Mouse (Mus musculus) forebrain, embryonic 10.5 days (tissue): ENCODE measurements around the gene Mrpl44. TPM values are rescaled to one million over a fixed set of nuclear protein-coding genes. Genes with fewer than 3 reads are reported as not detected.

Experiments used
- DNase-seq: peaks from one replicate; pipeline ENCODE4 v3.0.0-alpha.2; 2017; ENCODE audit warnings: low spot score; ENCODE audit errors: extremely low spot score
- H3K27ac ChIP-seq: fragments of 300-500 bp; sonication (generic); 2 replicates; pipeline ENCODE4 v1.5.1; 2016; ENCODE audit warnings: mild to moderate bottlenecking
- H3K27me3 ChIP-seq: fragments of 300-500 bp; sonication (generic); 2 replicates; pipeline ENCODE4 v1.6.1; 2016; ENCODE audit warnings: mild to moderate bottlenecking; ENCODE audit not compliant: poor library complexity, severe bottlenecking
- H3K36me3 ChIP-seq: fragments of 300-500 bp; sonication (generic); replicated peaks from 2 replicates; pipeline ENCODE4 v1.6.1; 2016; ENCODE audit warnings: mild to moderate bottlenecking, moderate library complexity
- H3K4me1 ChIP-seq: fragments of 300-500 bp; sonication (generic); 2 replicates; pipeline ENCODE4 v1.6.1; 2016
- H3K4me3 ChIP-seq: fragments of 300-500 bp; sonication (generic); 2 replicates; pipeline ENCODE4 v1.5.1; 2016; ENCODE audit warnings: mild to moderate bottlenecking, moderate library complexity
- H3K9me3 ChIP-seq: fragments of 300-500 bp; sonication (generic); 2 replicates; pipeline ENCODE4 v1.6.1; 2016; ENCODE audit warnings: mild to moderate bottlenecking, moderate library complexity
- WGBS: fragments of 180-500 bp; shearing (Covaris S2); methylation state at CpG from one replicate; pipeline ENCODE4 v1.1.7; 2016; 5-methylcytosine and 5-hydroxymethylcytosine counted together
- polyA plus RNA-seq: library from polyadenylated mRNA; unstranded; fragments of >200 nt; fragmentation: Nextera tagmentation; extraction: Ambion mirVana; gene quantifications from 2 replicates; pipeline ENCODE4 v1.2.1, GENCODE M21; 2016

Mrpl44 gene
- polyA plus RNA-seq, 1 experiment from 2014 or later: 64.2 TPM

DNA sequence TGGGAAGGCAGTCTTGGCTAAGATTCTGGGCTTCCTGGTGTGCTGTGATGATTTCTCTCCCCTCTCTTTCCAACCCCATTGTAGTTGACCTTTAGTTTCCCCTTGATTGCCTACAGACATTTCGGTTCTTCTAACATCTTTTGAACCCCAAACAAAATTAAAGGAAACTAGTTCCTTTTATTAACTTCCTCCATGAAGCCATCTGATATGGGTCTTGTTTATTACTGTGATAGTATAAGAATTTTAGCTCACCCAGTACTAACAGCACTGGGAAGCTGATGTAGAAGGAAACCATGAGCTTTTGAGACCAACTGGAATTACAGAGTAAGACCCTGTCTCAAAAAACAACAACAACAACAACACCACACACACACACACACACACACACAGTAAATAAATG lies 7.6 kb upstream of the Mrpl44 start:
- Histone ChIP-seq H3K36me3 (no peaks in the 10 kb centered on the region), H3K27ac (no peak overlapping the region), H3K4me1 (no peaks in the 10 kb centered on the region), H3K9me3 (no peaks in the 10 kb centered on the region), H3K27me3 (no peaks in the 10 kb centered on the region), H3K4me3 (no peak overlapping the region)
- WGBS: 71% methylated on average over 1 of the region's 1 CpGs
- no peak for DNase-seq

GRCm38 (mm10) chr1:79774164-79774780 lies 1.5 kb upstream of the Mrpl44 start:
- Histone ChIP-seq H3K36me3 (peaks cover 17% of the 10 kb centered on the region), H3K27ac (no peak overlapping the region), H3K27me3 (no peaks in the 10 kb centered on the region), H3K9me3 (no peaks in the 10 kb centered on the region), H3K4me1 (peaks cover 7% of the 10 kb centered on the region), H3K4me3 (no peak overlapping the region)
- no peak for DNase-seq
- WGBS: 78% methylated on average over 4 of the region's 4 CpGs

DNA sequence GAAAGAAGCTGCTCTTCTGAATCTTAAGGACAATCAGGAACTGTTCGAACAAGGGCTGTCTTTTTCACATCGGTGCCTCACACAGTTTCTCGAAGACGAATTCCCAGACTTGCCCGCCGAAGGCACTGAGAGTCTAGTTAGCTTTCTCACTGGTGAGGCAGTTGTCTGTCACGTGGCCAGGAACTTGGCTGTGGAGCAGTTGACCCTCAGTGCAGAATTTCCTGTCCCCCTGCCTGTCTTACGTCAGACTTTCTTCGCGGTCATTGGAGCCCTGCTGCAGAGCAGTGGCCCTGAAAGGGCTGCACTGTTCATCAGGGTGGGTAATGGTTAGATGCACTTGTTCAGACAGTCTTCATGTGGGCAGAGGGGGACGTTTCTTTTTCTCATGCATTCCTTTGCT lies 2.2 kb downstream of the Mrpl44 start:
- 91% methylated on average over 11 of the region's 11 CpGs for WGBS
- Histone ChIP-seq H3K36me3 (peaks cover 55% of the 10 kb centered on the region), H3K27me3 (no peaks in the 10 kb centered on the region), H3K4me1 (peaks cover 7% of the 10 kb centered on the region), H3K9me3 (no peaks in the 10 kb centered on the region), H3K27ac (no peak overlapping the region), H3K4me3 (no peak overlapping the region)
- DNase-seq: no peak

GRCm38 (mm10) chr1:79782433-79782832 lies 6.6 kb downstream of the Mrpl44 start:
- WGBS: 85% methylated on average over 3 of the region's 3 CpGs
- H3K36me3 ChIP-seq: peaks cover 65% of the 10 kb centered on the region

GRCm38 (mm10) chr1:79786267-79786927 lies 10.6 kb downstream of the Mrpl44 start:
- Histone ChIP-seq H3K27me3 (no peaks in the 10 kb centered on the region), H3K36me3 (peaks cover 27% of the 10 kb centered on the region), H3K4me1 (no peaks in the 10 kb centered on the region), H3K4me3 (no peak overlapping the region), H3K9me3 (no peaks in the 10 kb centered on the region), H3K27ac (no peak overlapping the region)
- DNase-seq: no peak
- 73% methylated on average over 7 of the region's 7 CpGs for WGBS

More at GRCm38 (mm10) chr1:79782433-79782832, 6.6 kb downstream of the Mrpl44 start:
- no peaks in the 10 kb centered on the region for H3K4me1 ChIP-seq
- no peak for DNase-seq
- no peak overlapping the region for H3K4me3 ChIP-seq
- no peak overlapping the region for H3K27ac ChIP-seq
- H3K27me3 ChIP-seq: no peaks in the 10 kb centered on the region
- H3K9me3 ChIP-seq: no peaks in the 10 kb centered on the region

DNA sequence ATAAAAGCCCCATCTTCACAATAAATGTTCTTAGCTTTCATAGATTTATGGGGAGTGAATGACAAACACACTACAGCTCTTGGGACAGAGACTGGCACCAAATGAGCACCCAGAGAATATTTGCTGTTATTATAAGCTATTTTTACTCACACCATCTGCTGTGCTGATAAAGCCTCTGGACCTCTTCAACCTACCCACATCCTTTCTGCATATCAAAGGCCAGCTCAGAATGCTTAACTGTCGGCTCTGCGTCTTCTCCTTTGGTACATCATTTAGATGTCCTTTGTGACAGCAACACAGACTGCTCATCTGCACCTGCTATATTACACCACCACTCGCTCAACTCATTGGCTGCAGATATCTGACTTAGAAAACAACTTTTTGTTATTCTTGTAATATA lies 21.3 kb downstream of the Mrpl44 start:
- DNase-seq: no peak
- WGBS: 92% methylated on average over 3 of the region's 3 CpGs

DNA sequence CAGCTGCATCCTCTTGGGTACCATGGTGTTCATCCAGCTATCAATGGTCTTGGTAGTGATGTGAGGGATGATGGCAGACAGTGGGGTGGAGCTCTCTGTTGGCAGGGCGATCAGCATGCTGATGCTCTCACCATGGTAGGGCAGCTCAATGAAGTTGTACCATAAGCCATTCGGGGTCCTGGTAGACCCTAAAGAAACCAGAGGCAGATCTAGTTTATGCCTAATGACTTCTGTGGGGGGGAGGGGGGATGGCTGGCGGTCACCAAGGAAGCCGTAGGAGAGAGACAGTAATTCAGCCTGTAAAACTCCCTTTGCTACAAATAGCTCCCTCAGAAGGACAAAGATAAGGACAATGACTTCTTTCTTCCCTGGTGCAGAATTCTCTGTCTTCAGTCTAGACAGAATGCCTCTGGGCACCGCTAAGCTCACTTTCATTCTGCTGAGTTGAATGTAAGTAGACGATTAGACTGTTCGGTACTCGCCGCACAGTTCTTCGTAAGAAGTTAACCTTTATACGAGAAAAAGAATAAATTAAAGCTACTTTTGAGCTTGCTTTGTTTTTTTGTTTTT lies 27.1 kb downstream of the Mrpl44 start:
- no peak for DNase-seq
- no peaks in the 10 kb centered on the region for H3K9me3 ChIP-seq
- H3K4me1 ChIP-seq: no peaks in the 10 kb centered on the region

More for the DNA sequence above, 21.3 kb downstream of the Mrpl44 start:
- no peak overlapping the region for H3K4me3 ChIP-seq
- no peaks in the 10 kb centered on the region for H3K36me3 ChIP-seq
- no peak overlapping the region for H3K27ac ChIP-seq
- H3K27me3 ChIP-seq: no peaks in the 10 kb centered on the region
- no peaks in the 10 kb centered on the region for H3K4me1 ChIP-seq
- no peaks in the 10 kb centered on the region for H3K9me3 ChIP-seq

DNA sequence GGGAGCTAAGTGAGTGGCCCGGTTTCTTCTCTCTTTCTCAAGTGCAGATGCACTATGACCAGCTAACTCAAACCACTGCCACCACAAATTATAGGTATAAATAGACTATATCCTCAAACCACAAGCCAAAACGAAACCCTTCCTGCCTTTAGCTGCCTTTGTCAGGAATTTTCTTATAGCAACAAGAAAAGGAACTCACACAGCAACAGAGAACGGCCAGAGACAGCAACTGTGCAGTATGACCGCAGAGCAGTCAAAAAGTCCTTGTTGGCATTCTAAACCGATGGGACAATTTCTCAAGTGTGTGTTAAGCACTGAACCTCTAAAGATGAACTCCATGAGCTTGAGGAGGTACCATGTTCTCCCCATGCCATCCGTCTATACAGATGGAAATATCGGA lies 27.8 kb downstream of the Mrpl44 start:
- H3K36me3 ChIP-seq: peaks cover 8% of the 10 kb centered on the region
- no peak overlapping the region for H3K27ac ChIP-seq
- H3K4me3 ChIP-seq: no peak overlapping the region
- no peaks in the 10 kb centered on the region for H3K4me1 ChIP-seq
- DNase-seq: no peak
- 90% methylated on average over 7 of the region's 7 CpGs for WGBS
- no peaks in the 10 kb centered on the region for H3K27me3 ChIP-seq
- no peaks in the 10 kb centered on the region for H3K9me3 ChIP-seq

More for the DNA sequence above, 27.1 kb downstream of the Mrpl44 start:
- Histone ChIP-seq H3K27me3 (no peaks in the 10 kb centered on the region), H3K27ac (no peak overlapping the region), H3K4me3 (no peak overlapping the region), H3K36me3 (peaks cover 8% of the 10 kb centered on the region)
- WGBS: 79% methylated on average over 11 of the region's 11 CpGs

GRCm38 (mm10) chr1:79806865-79807264 lies 31.0 kb downstream of the Mrpl44 start:
- no peaks in the 10 kb centered on the region for H3K27me3 ChIP-seq
- H3K9me3 ChIP-seq: no peaks in the 10 kb centered on the region
- H3K36me3 ChIP-seq: peaks cover 8% of the 10 kb centered on the region
- 93% methylated on average over 5 of the region's 5 CpGs for WGBS
- DNase-seq: no peak
- H3K27ac ChIP-seq: no peak overlapping the region
- no peaks in the 10 kb centered on the region for H3K4me1 ChIP-seq
- H3K4me3 ChIP-seq: no peak overlapping the region

DNA sequence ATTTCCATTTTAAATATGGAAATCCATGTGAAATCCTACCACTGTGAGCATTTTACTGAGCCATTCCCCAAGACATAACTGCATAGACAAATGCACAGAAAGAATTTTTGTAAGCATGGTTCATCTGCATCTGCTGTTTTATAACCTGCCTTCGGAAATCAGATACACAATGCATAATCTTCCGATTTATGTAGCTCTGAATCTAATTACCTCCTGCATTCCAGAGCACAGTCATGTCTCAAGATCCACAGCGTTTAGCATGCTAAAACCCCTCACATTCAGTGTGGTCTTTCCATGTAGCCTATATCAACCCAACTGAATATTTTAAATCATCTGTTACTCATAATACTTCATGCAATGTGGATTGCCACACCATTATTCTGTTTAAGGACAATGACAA lies 33.6 kb downstream of the Mrpl44 start:
- DNase-seq: no peak
- no peaks in the 10 kb centered on the region for H3K4me1 ChIP-seq
- H3K27ac ChIP-seq: no peak overlapping the region
- peaks cover 6% of the 10 kb centered on the region; the same call in 1 of the 2 replicates for H3K36me3 ChIP-seq
- no peaks in the 10 kb centered on the region for H3K9me3 ChIP-seq
- no peak overlapping the region for H3K4me3 ChIP-seq
- no peaks in the 10 kb centered on the region for H3K27me3 ChIP-seq
- 91% methylated on average over 3 of the region's 3 CpGs for WGBS

DNA sequence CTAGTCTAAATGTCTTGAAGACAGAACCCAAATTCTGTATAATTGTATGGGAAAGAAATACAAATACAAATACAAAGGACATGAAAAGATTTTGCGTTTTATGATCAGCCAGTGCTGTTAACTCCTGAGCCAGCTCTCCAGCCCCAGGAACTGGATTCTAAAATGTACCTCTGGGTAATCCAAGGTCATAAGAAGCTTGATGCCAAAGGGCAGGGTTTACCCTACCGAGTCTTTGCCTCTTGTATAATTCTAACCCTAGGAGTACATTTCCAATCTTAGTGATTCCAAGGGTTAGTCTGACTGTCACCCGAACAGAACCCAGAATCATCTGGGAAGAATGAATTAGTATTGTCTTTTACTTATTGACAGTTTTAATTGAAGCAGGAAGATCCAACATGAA lies 39.6 kb downstream of the Mrpl44 start:
- DNase-seq: no peak
- H3K4me1 ChIP-seq: no peaks in the 10 kb centered on the region
- no peak overlapping the region for H3K4me3 ChIP-seq
- H3K9me3 ChIP-seq: no peaks in the 10 kb centered on the region
- H3K27ac ChIP-seq: no peak overlapping the region
- H3K27me3 ChIP-seq: no peaks in the 10 kb centered on the region
- WGBS: 93% methylated on average over 3 of the region's 3 CpGs
- H3K36me3 ChIP-seq: 0 out of 2 replicates have a peak, but pooled peaks cover 3% of the 10 kb centered on the region

DNA sequence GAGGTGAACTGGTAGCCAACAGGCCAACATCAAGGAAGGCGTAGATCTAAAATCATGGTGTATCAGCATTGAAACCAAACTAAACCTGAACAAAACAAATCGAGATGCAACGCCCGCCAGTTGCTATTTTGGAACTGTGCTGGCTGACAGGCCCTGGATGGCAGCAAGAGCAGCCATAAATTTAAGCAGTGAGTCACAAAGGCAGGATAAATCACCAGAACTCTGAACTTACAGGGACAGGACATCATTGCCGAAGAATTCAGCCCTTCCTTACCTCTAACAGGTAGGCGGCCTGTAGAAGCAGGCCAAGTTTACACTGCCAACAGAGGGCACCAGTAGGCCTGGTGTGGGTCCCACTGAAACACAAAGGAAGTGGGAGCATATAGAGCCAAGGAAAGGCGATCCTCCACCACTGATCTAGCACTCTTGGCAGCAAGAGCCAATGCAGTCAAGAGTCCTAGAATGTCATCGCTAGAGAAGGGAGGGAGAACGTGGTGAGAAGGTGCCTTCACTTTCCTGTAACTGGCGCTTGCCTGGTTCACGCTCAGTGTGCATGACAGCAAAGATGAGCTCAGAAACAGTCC lies 43.6 kb downstream of the Mrpl44 start:
- peaks cover 7% of the 10 kb centered on the region for H3K4me1 ChIP-seq
- H3K27ac ChIP-seq: no peak overlapping the region
- DNase-seq: no peak
- peaks cover 4% of the 10 kb centered on the region; the same call in 1 of the 2 replicates for H3K36me3 ChIP-seq
- WGBS: 93% methylated on average over 11 of the region's 11 CpGs
- H3K4me3 ChIP-seq: no peak overlapping the region
- no peaks in the 10 kb centered on the region for H3K9me3 ChIP-seq
- no peaks in the 10 kb centered on the region for H3K27me3 ChIP-seq
